Mouse (Mus musculus): ENCODE measurements at regions not wholly inside any gene's neighbourhood (a gene's known extent, or its start where the extent isn't known, plus 50 kb on each side); places are given as distances from the start of the nearest gene placed in this dataset.

DNA sequence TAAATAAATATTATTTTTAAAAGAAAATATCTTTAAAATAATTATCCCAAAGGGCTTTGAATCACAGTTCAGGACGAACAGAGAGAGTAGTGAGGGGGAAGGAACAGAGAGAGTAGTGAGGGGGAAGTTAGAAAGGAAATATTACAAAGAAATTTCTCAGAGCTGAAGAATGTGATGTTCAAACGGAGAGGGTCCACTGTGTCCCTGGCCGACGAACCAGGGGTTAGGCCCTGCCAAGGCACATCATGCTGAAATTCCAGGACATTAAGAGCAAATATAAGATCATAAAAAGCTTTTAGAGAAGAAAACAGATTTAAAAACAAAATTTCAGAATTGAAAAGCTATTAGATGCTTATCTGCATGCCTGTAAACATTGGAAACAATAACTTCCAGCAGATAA, 61.6 kb downstream of the Skor1 start:
- intact Hi-C loops (cut with DNase I): no loop called here
- DNase-seq (ENCODE audit: extremely low spot score in 1 of 2, low spot score in 2 of 2): no peak

DNA sequence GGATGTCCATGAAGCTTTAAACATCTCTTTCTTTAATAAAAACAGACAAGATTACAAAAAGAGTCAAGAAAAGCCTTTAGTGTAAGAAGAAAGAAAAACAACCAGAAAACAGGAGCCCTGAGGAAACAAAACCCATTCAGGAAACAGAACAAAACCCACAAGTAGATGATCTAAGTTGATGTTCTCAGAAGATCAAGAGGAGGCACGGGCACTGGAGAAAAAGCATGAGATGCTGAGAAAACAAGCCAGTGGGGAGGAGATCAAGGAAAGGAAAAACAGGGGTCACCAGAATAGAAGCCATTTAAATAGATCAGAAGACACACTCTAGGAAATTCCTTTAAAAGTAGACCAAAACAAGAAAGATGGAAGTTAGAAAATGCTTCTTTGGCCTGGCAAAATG, 62.1 kb downstream of the Skor1 start:
- no peak for DNase-seq (ENCODE audit: extremely low spot score in 1 of 2, low spot score in 2 of 2)
- intact Hi-C loops (cut with DNase I): no loop called here

- no peak for DNase-seq (ENCODE audit: extremely low spot score in 1 of 2, low spot score in 2 of 2)
Measured at GRCm38 (mm10) chr9:63082830-63083229, 65.9 kb downstream of the Skor1 start.

DNA sequence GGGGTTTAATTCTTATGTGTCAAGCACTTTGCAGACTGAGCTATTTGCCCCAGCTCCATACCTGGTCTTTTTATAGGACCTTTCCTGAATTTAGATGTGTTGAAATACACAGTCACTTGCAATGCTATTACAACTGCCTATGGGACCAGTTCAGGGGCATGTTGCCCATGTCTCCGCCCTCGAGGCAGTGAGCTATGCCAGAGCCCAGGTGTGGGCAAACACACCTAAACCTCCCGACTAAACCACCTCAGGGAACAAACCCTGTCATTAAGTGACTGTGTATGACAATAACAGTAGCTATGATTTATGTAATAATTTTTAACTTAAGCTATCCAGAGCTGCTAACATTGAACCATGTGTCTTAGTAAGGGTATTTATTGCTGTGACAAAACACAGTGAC, 66.5 kb downstream of the Skor1 start:
- DNase-seq (ENCODE audit: extremely low spot score in 1 of 2, low spot score in 2 of 2): no peak
- intact Hi-C loops (cut with DNase I): no loop called here

More at GRCm38 (mm10) chr9:63082830-63083229, 65.9 kb downstream of the Skor1 start:
- intact Hi-C loops (cut with DNase I): no loop called here

DNA sequence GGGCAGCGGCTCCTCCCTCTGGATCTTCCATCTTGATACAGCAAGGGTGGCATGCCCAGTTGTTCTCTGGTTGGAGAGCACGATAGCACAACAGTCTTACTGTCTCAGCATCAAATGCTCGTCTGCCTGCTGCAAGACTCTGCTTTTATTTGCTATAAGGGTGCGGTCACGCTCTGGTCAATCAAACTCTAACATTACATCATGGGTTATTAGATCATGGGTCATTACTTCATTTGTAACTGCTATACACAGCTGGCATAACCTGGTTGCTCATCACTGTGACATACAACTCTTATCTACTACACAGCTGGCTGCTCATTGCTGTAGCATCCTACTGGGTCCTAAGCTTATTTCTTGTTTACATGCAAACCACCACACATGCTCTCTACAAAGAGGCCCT, 68.4 kb downstream of the Skor1 start:
- no peak for DNase-seq (ENCODE audit: extremely low spot score in 1 of 2, low spot score in 2 of 2)
- intact Hi-C loops (cut with DNase I): no loop called here

DNA sequence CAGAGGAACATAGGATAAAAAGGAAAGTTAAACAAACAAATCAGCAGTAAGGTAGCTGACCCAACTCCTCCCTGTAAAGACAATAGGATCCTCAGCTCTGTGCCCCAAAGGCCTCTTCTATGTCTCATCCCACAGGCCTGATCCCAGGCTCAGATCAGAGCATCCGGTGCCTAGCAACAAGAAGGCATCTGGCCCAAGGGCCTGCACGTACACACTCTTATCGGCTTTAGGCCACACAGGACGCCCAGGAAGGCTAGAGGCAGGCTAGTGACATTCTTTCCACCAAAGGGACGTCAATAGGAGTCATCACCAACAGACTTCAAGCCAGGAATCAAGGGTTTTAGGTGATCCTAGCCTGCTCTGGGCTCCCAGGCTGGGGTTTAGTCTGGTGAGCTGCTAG, 73.5 kb downstream of the Skor1 start:
- DNase-seq (ENCODE audit: extremely low spot score in 1 of 2, low spot score in 2 of 2): no peak
- intact Hi-C loops (cut with DNase I): no loop called here

DNA sequence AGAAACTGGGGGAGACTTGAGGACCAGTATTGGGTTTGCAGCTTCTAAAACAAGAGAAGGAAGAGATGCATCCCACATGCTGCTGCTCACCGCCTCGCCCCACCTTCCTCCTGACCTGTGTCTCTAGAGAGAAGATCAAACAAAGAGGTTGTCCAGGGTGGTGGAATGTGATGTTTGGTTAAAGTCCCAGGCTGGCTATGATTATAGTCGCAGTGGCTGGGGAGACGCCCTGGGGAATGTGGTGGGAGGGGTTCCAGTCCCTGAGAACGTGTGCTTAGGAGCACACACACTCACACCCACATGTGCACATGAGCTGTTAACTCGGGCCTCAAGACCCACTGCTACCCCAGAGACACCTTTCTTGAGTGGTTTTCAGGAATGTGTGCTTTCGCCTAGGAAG, 74.0 kb downstream of the Skor1 start:
- peak in 1 of 2 experiments; percentile 74 for DNase-seq (ENCODE audit: extremely low spot score in 1 of 2, low spot score in 2 of 2)
- intact Hi-C loops (cut with DNase I): no loop called here

DNA sequence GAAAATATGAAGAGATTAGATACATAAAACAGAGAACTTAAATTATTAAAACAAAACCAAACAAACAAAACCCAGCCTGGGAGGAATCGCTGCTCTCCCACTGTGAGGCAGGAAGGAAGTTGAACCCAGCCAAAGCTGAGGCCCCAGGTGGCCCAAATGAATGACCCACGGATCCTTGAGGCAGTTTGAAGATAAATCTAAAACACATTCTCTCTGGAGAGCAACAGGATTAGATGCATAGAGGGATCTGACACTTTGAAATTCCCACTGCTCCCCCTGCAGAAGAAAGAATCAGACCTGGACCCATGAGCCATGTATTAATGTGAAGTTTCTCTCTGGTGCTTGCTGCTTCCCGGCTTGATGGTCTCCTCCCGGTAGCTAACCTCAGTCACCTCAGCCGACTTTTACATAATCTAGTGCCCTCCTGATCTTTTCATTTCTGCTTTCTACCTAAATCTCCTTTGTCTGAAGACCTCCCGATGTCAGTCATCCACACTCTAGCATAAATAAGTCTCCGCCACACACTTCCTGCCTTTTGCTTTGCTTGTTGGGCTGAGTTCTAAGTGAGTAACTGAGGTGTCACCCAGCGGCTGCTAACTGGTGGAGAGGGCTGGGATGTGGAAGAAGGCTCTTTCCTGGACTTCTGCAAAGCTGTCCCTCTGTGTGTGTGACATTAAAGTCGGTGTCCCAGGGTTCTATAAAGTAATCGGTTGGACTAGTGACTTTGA, 74.6 kb downstream of the Skor1 start:
- DNase-seq (ENCODE audit: extremely low spot score in 1 of 2, low spot score in 2 of 2): peak in 1 of 2 experiments; percentile 65
- intact Hi-C loops (cut with DNase I): no loop called here

- intact Hi-C loops (cut with DNase I): no loop called here
- no peak for DNase-seq (ENCODE audit: extremely low spot score in 1 of 2, low spot score in 2 of 2)
Measured at GRCm38 (mm10) chr9:63071032-63071431, 77.7 kb downstream of the Skor1 start.

GRCm38 (mm10) chr9:63069919-63070318, 78.8 kb downstream of the Skor1 start:
- intact Hi-C loops (cut with DNase I): loop anchor here (5.0 kb wide), 1 partner anchor 52 kb away; no protein-coding TSS in a partner anchor
- DNase-seq (ENCODE audit: extremely low spot score in 1 of 2, low spot score in 2 of 2): peak in 1 of 2 experiments; percentile 52

DNA sequence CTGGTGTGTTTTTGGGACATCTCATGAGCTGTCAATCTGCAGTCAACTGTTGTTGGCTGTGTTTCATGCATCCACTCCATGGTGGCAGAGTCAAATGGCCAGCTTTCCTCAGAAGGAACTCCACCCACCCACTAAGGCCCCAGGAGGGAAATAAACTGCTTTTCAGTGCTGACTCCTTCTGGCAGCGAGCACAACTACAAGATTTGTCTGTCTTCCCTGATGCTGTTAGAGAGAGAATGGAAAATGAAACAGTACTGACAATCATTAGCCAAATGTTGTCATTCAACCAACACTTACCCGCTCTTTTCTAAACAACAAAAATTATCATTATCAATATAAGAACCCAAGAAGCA, 79.3 kb upstream of the Pias1 start:
- intact Hi-C loops (cut with DNase I): loop anchor here (5.0 kb wide), 1 partner anchor 55 kb away; no protein-coding TSS in a partner anchor
- DNase-seq (ENCODE audit: extremely low spot score in 1 of 2, low spot score in 2 of 2): no peak

- intact Hi-C loops (cut with DNase I): loop anchor here (5.0 kb wide), 1 partner anchor 56 kb away; no protein-coding TSS in a partner anchor
- DNase-seq (ENCODE audit: extremely low spot score in 1 of 2, low spot score in 2 of 2): no peak
Measured at GRCm38 (mm10) chr9:63066384-63067053, 78.8 kb upstream of the Pias1 start.

- intact Hi-C loops (cut with DNase I): no loop called here
- no peak for DNase-seq (ENCODE audit: extremely low spot score in 1 of 2, low spot score in 2 of 2)
Measured at GRCm38 (mm10) chr9:63063525-63063924, 75.8 kb upstream of the Pias1 start.

DNA sequence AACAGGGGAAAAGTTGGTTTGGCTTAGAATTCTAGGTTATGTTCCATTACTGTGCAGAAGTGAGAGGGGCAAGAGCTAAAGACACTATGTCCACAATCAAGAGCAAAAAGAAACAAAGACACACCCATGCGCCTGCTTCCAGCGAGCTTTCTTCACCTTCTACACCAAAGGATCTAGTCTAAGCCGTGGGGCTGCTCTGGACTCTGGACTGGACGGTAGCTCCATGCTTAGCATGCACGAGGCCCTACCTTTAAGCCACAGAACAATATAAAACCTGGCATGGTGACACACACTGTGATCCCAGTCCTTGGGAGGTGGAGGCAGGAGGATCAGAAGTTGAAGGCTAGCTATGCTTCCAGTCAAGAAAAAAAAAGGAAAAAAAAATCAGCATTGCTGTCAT, 73.0 kb upstream of the Pias1 start:
- no peak for DNase-seq (ENCODE audit: extremely low spot score in 1 of 2, low spot score in 2 of 2)
- intact Hi-C loops (cut with DNase I): no loop called here

DNA sequence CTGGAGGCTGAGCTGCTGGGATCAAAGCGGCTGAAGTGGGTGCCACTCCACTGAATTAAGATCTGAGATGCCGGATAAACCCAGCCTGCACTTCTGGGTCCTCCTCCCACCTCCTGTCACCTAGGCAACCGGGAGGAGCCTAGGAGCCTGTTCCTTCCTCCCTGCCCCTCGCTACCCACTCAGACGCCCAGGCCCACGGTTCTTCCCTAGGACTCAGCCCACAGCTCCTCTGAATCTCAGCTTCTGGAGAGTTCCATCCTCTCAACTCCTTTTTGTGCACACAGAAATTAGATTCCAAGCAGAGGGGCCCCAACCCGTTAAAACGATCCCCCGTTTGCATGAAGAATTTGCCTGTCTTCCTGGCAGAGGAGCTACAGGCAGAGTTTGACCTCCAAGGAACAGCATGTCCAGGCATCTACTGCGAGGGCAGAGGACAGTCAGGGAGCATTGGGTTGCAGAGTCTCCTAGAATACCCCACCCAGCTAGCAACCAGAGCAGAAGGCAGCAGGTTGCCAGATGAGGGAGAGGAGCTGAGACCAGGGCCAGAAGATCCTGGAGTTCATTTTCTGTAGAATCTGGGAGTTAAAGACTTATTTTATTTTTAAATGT, 71.6 kb upstream of the Pias1 start:
- intact Hi-C loops (cut with DNase I): loop anchor here (5.0 kb wide), 1 partner anchor 77 kb away; no protein-coding TSS in a partner anchor
- peak; percentile 81 to 89 for DNase-seq (ENCODE audit: extremely low spot score in 1 of 2, low spot score in 2 of 2)

- DNase-seq (ENCODE audit: extremely low spot score in 1 of 2, low spot score in 2 of 2): no peak
- intact Hi-C loops (cut with DNase I): loop anchor here (5.0 kb wide), 1 partner anchor 76 kb away; no protein-coding TSS in a partner anchor
Measured at GRCm38 (mm10) chr9:63058506-63059233, 70.9 kb upstream of the Pias1 start.

DNA sequence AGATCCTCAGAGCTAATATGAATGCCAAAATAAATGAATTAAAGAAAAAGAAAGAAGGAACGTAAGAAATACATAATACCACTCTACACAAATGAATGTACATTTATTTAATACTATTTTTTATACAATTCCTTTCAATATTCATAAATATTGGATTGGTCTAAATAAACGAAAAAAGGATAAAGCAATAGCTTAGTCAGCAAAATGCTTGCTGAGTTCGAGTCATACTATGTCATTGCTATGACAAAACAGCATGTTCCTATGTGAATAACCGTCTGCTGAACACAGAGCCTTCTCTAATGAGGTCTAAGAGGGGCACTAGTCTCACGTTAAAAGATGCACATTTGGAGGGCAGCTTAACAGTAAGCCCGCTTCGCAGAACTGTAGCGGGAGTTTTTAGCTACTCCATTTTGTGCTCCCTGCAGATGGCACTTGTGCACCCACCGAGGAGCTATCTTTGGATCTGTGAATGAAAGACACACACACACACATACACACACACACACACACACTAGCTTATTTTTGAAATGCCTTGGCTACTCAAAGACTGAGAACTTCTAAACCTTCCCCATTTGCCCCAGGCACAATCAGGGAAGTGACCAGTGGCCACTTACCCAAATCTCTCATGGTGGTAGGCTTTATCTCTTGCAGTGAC, 69.1 kb upstream of the Pias1 start:
- DNase-seq (ENCODE audit: extremely low spot score in 1 of 2, low spot score in 2 of 2): no peak
- intact Hi-C loops (cut with DNase I): loop anchor here (5.0 kb wide), 1 partner anchor 75 kb away; no protein-coding TSS in a partner anchor

- intact Hi-C loops (cut with DNase I): no loop called here
- no peak for DNase-seq (ENCODE audit: extremely low spot score in 1 of 2, low spot score in 2 of 2)
Measured at GRCm38 (mm10) chr9:63052181-63052580, 64.5 kb upstream of the Pias1 start.

GRCm38 (mm10) chr9:63051631-63052030, 63.9 kb upstream of the Pias1 start:
- no peak for DNase-seq (ENCODE audit: extremely low spot score in 1 of 2, low spot score in 2 of 2)
- intact Hi-C loops (cut with DNase I): no loop called here

Measured in left cerebral cortex, postnatal 10 days (tissue).